Mouse (Mus musculus) olfactory bulb, adult 2 months (tissue): ENCODE measurements around the gene Cadm1. TPM values are rescaled to one million over a fixed set of nuclear protein-coding genes. Genes with fewer than 3 reads are reported as not detected.

Experiments used
- H3K27ac ChIP-seq: fragments of 200-500 bp; 2 replicates; pipeline ENCODE4 v1.5.1; 2012; ENCODE audit warnings: low read depth, low read length; ENCODE audit not compliant: insufficient read depth
- H3K4me1 ChIP-seq: fragments of 200-500 bp; 2 replicates; pipeline ENCODE4 v1.6.1; 2012; ENCODE audit warnings: low read length; ENCODE audit not compliant: control insufficient read depth, insufficient read depth
- H3K4me3 ChIP-seq: fragments of 200-500 bp; 2 replicates; pipeline ENCODE4 v1.5.1; 2012; ENCODE audit warnings: mild to moderate bottlenecking, low read depth, low read length, moderate library complexity; ENCODE audit not compliant: insufficient read depth
- CTCF ChIP-seq: fragments of 200-500 bp; IDR thresholded peaks from 2 replicates; pipeline ENCODE4 v1.5.1; 2012; ENCODE audit warnings: low read depth, mild to moderate bottlenecking, low read length, moderate library complexity; ENCODE audit not compliant: insufficient read depth
- POLR2A ChIP-seq: fragments of 200-500 bp; IDR thresholded peaks from 2 replicates; pipeline ENCODE4 v1.6.1; 2012; ENCODE audit warnings: mild to moderate bottlenecking, low read depth, low read length, moderate library complexity; ENCODE audit not compliant: insufficient read depth
- WGBS: fragments of 180-500 bp; shearing (Covaris S2); methylation state at CpG from one replicate; pipeline ENCODE4 v1.1.7; 2018; 5-methylcytosine and 5-hydroxymethylcytosine counted together
- polyA plus RNA-seq: library from polyadenylated mRNA; stranded (reverse); fragments of >200 nt; gene quantifications from 2 replicates; pipeline ENCODE4 v1.2.4, GENCODE M21; 2012; ENCODE audit warnings: low replicate concordance; ENCODE audit not compliant: missing spikeins, insufficient read depth, insufficient read length

Gene Cadm1
- polyA plus RNA-seq, 1 experiment, result not detected

DNA sequence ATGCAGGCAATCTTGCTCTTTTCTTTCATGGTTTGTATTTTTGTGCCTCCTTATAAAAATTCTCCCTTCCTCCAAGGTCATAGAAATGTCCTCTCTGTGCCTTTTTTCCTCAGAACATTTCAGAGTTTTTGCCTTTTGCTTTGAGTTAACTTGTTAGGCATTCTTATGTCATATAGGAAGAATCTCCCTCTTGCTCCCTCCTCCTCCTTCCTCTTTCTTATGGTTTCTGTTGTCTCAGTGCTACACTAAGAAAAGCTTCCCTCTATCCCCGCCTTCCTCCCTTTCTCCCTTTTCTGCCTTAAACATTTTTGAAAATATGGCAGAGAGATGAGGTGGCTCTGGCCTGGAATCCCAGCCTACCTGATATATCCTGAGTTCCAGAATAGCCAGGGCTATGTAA is 98.6 kb downstream of the Cadm1 start:
- H3K27ac ChIP-seq, result no peak overlapping the region
- WGBS, result 87% methylated on average over 1 of the region's 1 CpGs
- TF ChIP-seq POLR2A (no peak), CTCF (no peak)
- H3K4me3 ChIP-seq, result no peak overlapping the region
- H3K4me1 ChIP-seq, result peaks cover 4% of the 10 kb centered on the region

DNA sequence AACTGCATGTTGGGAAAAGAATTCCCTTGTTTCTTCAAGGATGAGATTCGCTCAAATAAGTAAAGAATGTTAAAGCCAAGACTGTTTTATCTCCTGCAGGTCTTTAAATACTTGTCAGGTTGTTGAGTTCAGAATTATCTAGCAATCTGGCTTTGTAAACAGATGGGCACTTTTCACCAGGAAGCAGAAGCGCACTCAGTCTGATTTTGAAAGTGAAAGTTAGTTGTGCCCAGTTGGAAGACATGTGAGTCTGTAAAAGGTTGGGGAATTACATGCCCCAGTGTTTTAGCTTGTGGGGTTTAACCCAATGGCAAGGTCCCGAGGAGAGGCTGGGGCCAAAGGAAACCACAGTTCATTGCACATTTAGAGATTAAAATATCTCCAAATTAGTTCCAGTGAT is 104.7 kb downstream of the Cadm1 start:
- WGBS, result 86% methylated on average over 3 of the region's 3 CpGs
- 0 out of 2 replicates have a peak, but pooled peaks cover 2% of the 10 kb centered on the region for H3K4me1 ChIP-seq
- TF ChIP-seq POLR2A (no peak), CTCF (no peak)

DNA sequence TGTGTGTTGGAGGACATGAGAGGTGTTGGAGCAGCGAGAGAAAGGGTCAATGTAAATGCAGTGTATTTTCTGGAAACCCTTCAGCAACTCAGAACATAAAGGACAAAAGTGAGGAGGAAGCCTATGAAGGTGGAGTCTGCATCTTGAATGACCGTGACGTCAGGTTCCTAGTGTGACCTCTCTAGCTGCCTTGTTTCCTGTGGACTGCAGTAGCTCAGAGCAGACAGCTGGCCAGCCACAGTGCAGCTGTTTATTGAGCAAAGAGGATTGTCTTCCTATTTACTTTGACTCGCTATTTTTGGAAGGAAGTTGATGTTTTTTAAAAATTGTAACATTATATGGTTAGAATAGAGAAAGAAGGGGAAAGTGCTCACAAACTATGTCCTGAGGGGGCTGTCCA is 112.7 kb downstream of the Cadm1 start:
- Histone ChIP-seq H3K4me3 (no peak overlapping the region), H3K27ac (no peak overlapping the region), H3K4me1 (peaks cover 6% of the 10 kb centered on the region)
- no peak for TF ChIP-seq CTCF
- no peak for TF ChIP-seq POLR2A
- WGBS, result 85% methylated on average over 4 of the region's 4 CpGs

More for the DNA sequence above, 104.7 kb downstream of the Cadm1 start:
- H3K4me3 ChIP-seq, result no peak overlapping the region
- H3K27ac ChIP-seq, result no peak overlapping the region

DNA sequence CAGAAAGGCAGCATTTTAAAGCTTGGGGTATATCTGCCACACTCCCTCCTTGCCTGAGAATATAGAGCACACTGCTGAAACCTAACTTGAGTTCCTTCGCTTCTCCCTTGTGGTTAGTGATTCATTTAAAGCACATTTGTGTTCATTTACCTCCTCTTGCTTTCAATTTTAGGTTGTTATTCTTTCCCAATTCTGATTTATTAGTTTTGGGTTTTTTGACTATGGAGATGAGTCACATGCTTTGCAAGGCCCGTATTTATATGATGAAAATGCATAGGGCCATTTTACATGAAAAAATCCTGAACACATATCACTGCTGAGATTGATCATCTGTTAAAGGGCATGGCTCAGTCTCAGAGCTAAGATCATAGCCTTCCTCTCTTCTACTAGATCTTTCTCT is 115.1 kb downstream of the Cadm1 start:
- H3K4me3 ChIP-seq, result no peak overlapping the region
- TF ChIP-seq CTCF, result no peak
- TF ChIP-seq POLR2A, result no peak
- H3K27ac ChIP-seq, result no peak overlapping the region
- 91% methylated on average over 2 of the region's 2 CpGs for WGBS
- H3K4me1 ChIP-seq, result peaks cover 4% of the 10 kb centered on the region

DNA sequence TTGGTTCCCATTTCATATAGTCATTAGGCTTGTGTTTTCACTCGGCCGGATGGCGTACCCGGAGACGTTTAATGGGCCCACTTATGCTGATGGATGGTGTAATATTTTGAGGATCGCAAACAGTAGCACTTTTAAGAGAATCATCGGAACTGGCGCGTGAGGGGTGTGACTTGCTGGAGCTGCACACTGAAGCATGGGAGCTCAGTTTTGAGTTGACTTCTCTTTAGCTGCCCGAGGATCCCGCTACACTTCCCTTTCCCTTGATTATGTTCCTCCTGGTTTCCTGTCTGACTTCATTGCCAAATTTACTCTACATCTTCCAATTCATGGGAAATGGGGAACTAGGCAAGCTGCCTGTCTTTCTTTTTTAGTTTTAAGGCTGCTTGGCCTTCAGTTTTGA is 121.5 kb downstream of the Cadm1 start:
- TF ChIP-seq CTCF (no peak), POLR2A (no peak)
- Histone ChIP-seq H3K27ac (no peak overlapping the region), H3K4me1 (no peaks in the 10 kb centered on the region), H3K4me3 (no peak overlapping the region)
- WGBS, result 91% methylated on average over 11 of the region's 11 CpGs

DNA sequence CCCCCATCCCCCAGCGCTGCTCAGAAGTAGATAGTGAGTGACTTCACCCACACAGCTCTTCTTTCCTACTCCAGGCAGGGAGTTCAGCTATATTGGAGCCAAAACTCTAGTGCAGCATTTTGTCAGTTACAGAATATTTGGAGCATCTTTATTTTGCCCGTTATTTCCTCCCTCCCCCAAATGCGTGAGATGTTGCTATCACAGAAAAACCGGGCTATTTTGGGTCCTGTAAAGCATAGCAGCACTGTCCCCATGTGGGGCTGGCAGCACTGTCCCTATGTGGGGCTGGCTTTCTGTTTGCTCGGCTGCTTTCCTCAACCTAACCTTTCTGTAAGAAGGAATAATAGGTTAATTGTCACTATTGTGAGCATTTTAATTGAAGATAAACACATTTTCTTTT is 122.2 kb downstream of the Cadm1 start:
- 68% methylated on average over 5 of the region's 5 CpGs for WGBS
- Histone ChIP-seq H3K4me3 (no peak overlapping the region), H3K27ac (no peak overlapping the region), H3K4me1 (no peaks in the 10 kb centered on the region)
- no peak for TF ChIP-seq POLR2A
- TF ChIP-seq CTCF, result no peak

DNA sequence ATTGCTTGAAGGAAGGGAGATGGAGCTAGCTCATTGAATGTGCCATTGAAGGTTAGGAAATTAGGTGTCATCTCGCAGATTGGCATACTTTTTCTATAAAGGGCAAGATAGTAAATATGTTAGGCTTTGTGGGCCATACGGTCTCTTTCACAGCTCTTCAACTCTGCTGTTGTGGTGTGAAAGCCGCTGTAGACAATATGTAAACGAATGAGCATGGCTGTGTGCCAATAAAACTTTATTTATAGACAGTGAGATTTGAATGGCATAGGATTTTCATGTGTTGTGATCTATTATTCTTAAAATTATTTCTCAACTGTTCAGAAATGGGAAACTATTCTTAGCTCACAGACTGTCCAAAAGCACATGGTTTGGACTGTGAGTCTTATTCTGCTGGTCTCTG is 123.0 kb downstream of the Cadm1 start:
- 90% methylated on average over 4 of the region's 4 CpGs for WGBS
- no peak for TF ChIP-seq CTCF
- TF ChIP-seq POLR2A, result no peak
- H3K4me1 ChIP-seq, result no peaks in the 10 kb centered on the region

DNA sequence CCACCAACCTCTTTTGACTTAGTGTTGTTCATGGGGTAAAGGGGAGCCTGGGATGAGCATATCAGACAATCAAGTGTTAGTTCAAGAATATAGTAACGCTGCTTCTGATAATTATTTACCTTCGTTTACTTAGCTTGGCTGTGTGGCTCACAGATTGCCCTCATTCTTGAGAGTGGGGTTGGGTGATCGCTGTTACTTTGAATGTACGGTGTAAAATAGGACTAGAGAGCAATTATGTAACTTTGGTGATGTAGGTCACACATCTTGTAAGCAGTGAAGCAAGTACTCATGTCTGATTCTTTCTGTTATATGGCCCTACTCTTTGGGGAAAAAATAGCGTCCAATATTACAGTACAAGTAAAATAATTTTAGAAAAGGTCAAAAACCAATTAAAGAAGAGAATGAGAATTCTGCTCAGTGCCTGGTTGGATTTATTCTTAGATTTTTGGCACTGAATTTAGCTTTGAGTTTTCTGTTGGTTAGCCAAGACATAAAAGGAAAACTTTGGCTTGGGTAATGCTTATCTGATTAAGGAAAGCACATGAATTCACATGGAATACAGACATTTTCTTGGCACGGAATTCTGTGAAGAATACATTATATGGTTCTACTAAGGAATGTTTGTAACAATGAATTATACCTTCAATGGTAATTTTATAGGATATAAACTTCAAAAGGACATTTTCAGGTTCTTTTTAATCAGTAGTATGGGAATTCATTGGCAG is 129.6 kb downstream of the Cadm1 start:
- TF ChIP-seq POLR2A (no peak), CTCF (no peak)
- no peak overlapping the region for H3K4me3 ChIP-seq
- 61% methylated on average over 6 of the region's 6 CpGs for WGBS
- H3K4me1 ChIP-seq, result no peaks in the 10 kb centered on the region
- no peak overlapping the region for H3K27ac ChIP-seq

More for the DNA sequence above, 123.0 kb downstream of the Cadm1 start:
- H3K27ac ChIP-seq, result no peak overlapping the region
- no peak overlapping the region for H3K4me3 ChIP-seq

DNA sequence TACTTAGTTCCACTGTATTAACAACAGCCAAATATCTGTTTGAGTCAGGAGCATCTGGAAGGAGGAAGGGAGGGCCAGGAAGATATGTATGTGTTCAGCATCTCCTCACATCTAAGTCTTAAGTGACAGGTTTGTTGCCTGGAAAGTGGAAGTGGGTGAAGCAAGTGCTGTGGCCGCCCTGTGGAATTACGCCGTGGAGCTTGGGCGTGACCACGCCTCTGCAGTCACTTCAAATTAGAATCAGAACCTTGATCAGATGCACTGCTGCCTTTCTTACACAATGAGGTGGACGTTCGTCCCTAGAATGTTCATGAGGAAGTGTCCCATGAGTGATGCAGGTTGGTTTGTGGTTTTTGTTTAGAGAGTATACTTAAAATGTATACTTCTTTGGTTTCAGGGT is 131.6 kb downstream of the Cadm1 start:
- TF ChIP-seq POLR2A (no peak), CTCF (no peak)
- Histone ChIP-seq H3K27ac (no peak overlapping the region), H3K4me1 (no peaks in the 10 kb centered on the region), H3K4me3 (no peak overlapping the region)
- 93% methylated on average over 7 of the region's 7 CpGs for WGBS
